12 mouse cellular contexts compared by ENCODE assay signal in the genomic region with DNA sequence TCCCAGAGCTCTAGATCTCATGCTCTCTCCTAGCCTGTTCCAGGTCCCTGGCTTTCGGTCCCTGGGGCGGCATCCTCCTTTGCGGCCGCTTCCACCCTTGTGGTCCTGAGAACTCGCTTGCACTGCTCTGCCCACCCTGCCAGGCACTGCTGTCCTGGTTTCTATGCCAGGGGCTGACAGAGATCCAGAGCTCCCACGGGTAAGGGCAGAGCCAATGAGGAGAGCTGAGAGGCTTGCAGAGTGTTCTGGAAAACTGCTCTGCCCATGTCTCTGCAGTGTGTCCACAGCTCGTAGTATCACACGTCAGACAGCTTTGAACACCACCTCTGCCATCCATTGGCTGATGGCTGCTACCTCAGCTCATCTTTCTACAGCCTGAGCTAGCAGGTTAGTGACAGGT. TPM values are rescaled to one million over a fixed set of nuclear protein-coding genes. Genes with fewer than 3 reads are reported as not detected.
DNase-seq lines count a peak whose midpoint lies in the region; ATAC-seq and TF ChIP-seq lines count a peak whose summit lies in the region.
"Had no signal": no experiment of that assay in that cellular context is flagged by ENCODE, and none has a peak within 500 bp of the region (broad histone marks: within the 10 kb centered on the region; RNA-seq: fewer than 3 reads in every experiment).

No protein-coding gene starts in this region.

- intact Hi-C loops in gastrocnemius, adult 2 months (cut with DNase I): no loop called here

- no peaks in the 10 kb centered on the region for H3K9me3 ChIP-seq in kidney, postnatal 0 days (replicated peaks; ENCODE audit: low read length)
- H3K9me3 ChIP-seq: hindbrain, embryonic 15.5 days; liver, embryonic 12.5 days had no signal

- WGBS in kidney, postnatal 0 days: 80% methylated on average over 8 of the region's 8 CpGs

- TF ChIP-seq CTCF in gastrocnemius, adult 2 months (IDR thresholded peaks at IDR 0.05): no peak
- TF ChIP-seq CTCF in kidney, postnatal 0 days (IDR thresholded peaks at IDR 0.05; ENCODE audit: low read depth): no peak

- H3K4me2 ChIP-seq in kidney, postnatal 0 days (ENCODE audit: low read length): no peak overlapping the region
- H3K4me2 ChIP-seq: hindbrain, embryonic 15.5 days; liver, embryonic 12.5 days had no signal

- H3K27ac ChIP-seq in gastrocnemius, adult 2 months: peak overlapping the region; percentile 64
- H3K27ac ChIP-seq in kidney, postnatal 0 days: peak overlapping the region; percentile 77; the same call in 1 of the 2 replicates
- H3K27ac ChIP-seq: hindbrain, embryonic 15.5 days; liver, embryonic 12.5 days had no signal

- H3K27me3 ChIP-seq in kidney, postnatal 0 days (ENCODE audit: insufficient read depth, low read length): no peaks in the 10 kb centered on the region
- H3K27me3 ChIP-seq: hindbrain, embryonic 15.5 days; liver, embryonic 12.5 days had no signal

- no peaks in the 10 kb centered on the region for H3K36me3 ChIP-seq in kidney, postnatal 0 days (ENCODE audit: insufficient read depth, low read length)
- H3K36me3 ChIP-seq: hindbrain, embryonic 15.5 days had no signal

- H3K4me3 ChIP-seq in gastrocnemius, adult 2 months: no peak overlapping the region
- no peak overlapping the region for H3K4me3 ChIP-seq in kidney, postnatal 0 days (replicated peaks; ENCODE audit: low read depth, low read length)
- H3K4me3 ChIP-seq: hindbrain, embryonic 15.5 days; liver, embryonic 12.5 days had no signal

- no peak overlapping the region for H3K9ac ChIP-seq in kidney, postnatal 0 days (ENCODE audit: low read depth, low read length)
- H3K9ac ChIP-seq: hindbrain, embryonic 15.5 days; liver, embryonic 12.5 days had no signal

- ATAC-seq in kidney, postnatal 0 days (replicated peaks; ENCODE audit: low FRiP score, low read depth): no peak
- ATAC-seq: liver, embryonic 12.5 days had no signal

- DNase-seq in gastrocnemius, adult 2 months: peak; percentile 45
- no peak for DNase-seq in gastrocnemius, postnatal 10 days
- no peak for DNase-seq in kidney, postnatal 0 days (ENCODE audit: low spot score)
- no peak for DNase-seq in kidney, postnatal 25 days
- peak; percentile 38 for DNase-seq in thymus, postnatal 25 days
- no peak for DNase-seq in thymus, postnatal 14 days
- DNase-seq in spleen, adult 12 weeks (ENCODE audit: low spot score): no peak
- no peak for DNase-seq in gastrocnemius, adult 8-10 months (ENCODE audit: low spot score in 2 of 2)
- DNase-seq: B cell, adult 2 months; layer of hippocampus, postnatal 36 days had no signal

- H3K4me1 ChIP-seq in kidney, postnatal 0 days (replicated peaks; ENCODE audit: insufficient read depth, low read length): peaks cover 22% of the 10 kb centered on the region

RNA-seq across cellular contexts. Expression of a gene that starts 23.8 kb away (rescaled TPM):
- 10 to 100 TPM; 26.0 to 43.4 TPM for total RNA-seq in gastrocnemius, adult 2 months (2021)
- 10 to 100 TPM; 35.7 to 39.2 TPM for total RNA-seq in gastrocnemius, postnatal 10 days (2021)
- polyA plus RNA-seq in kidney, postnatal 0 days (2015; fragmentation: Nextera tagmentation; extraction: Ambion mirVana): 56.5 and 61.2 TPM in 2 replicates
- total RNA-seq in gastrocnemius, adult 8-10 months (2022): 10 to 100 TPM; 22.9 to 29.3 (median 28.8) TPM

RNA-seq across cellular contexts. Expression of a gene that starts 51.1 kb away (rescaled TPM):
- total RNA-seq in gastrocnemius, adult 2 months (2021): 10 to 100 TPM; 40.6 to 59.3 TPM
- total RNA-seq in gastrocnemius, postnatal 10 days (2021): 10 to 100 TPM; 65.9 to 66.6 TPM
- 15.7 and 15.9 TPM in 2 replicates for polyA plus RNA-seq in kidney, postnatal 0 days (2015; fragmentation: Nextera tagmentation; extraction: Ambion mirVana)
- 10 to 100 TPM; 54.4 to 82.7 (median 64.0) TPM for total RNA-seq in gastrocnemius, adult 8-10 months (2022)

Comparison
In these comparisons a context has a peak if more than half of its experiments do, and no peak if none do; other contexts are left out.
1. DNase-seq: peak in gastrocnemius, adult 2 months (single experiment) and thymus, postnatal 25 days (single experiment); none in gastrocnemius, postnatal 10 days (single experiment), kidney, postnatal 0 days (single experiment), kidney, postnatal 25 days (0 of 2), thymus, postnatal 14 days (single experiment), spleen, adult 12 weeks (single experiment) and gastrocnemius, adult 8-10 months (0 of 2).